Mouse (Mus musculus) lung, postnatal 0 days (tissue): Measurements from ENCODE around the gene Irf8. TPM values are rescaled to one million over a fixed set of nuclear protein-coding genes. Genes with fewer than 3 reads are reported as not detected.
"Not testable (repeated sequence)": the region's sequence is repeated elsewhere in the genome, so short reads cannot be mapped to it uniquely, and the experiment has no call there.

Experiments
- ATAC-seq: fragments of 200-750 bp; cut with Nextera tagmentation; 2 replicates; pipeline ENCODE4 v1.8.0; 2017; ENCODE audit warnings: moderate library complexity
- DNase-seq: peaks from one replicate; pipeline ENCODE4 v3.0.0-alpha.2; 2016; ENCODE audit warnings: low spot score
- H3K27ac ChIP-seq: fragments of 300-500 bp; sonication (generic); 2 replicates; pipeline ENCODE4 v1.5.1; 2014; ENCODE audit warnings: antibody characterized with exemption, mild to moderate bottlenecking, low read length, mixed read lengths
- H3K27me3 ChIP-seq: fragments of 300-500 bp; sonication (generic); replicated peaks from 2 replicates; pipeline ENCODE4 v1.6.1; 2014; ENCODE audit warnings: low read length, mixed read lengths; ENCODE audit not compliant: insufficient read depth
- H3K36me3 ChIP-seq: fragments of 300-500 bp; sonication (generic); 2 replicates; pipeline ENCODE4 v1.6.1; 2014; ENCODE audit warnings: low read length, mixed read lengths; ENCODE audit not compliant: insufficient read depth
- H3K4me1 ChIP-seq: fragments of 300-500 bp; sonication (generic); 2 replicates; pipeline ENCODE4 v1.6.1; 2014; ENCODE audit warnings: antibody characterized with exemption, low read depth, low read length, mixed read lengths; ENCODE audit not compliant: insufficient read depth
- H3K4me2 ChIP-seq: fragments of 300-500 bp; sonication (generic); replicated peaks from 2 replicates; pipeline ENCODE4 v1.6.1; 2014; ENCODE audit warnings: low read depth, mild to moderate bottlenecking, low read length, moderate library complexity, mixed read lengths
- H3K4me3 ChIP-seq: fragments of 300-500 bp; sonication (generic); 2 replicates; pipeline ENCODE4 v1.5.1; 2014; ENCODE audit warnings: low read depth, low read length
- H3K9ac ChIP-seq: fragments of 300-500 bp; sonication (generic); replicated peaks from 2 replicates; pipeline ENCODE4 v1.6.1; 2014; ENCODE audit warnings: low read depth, mild to moderate bottlenecking
- H3K9me3 ChIP-seq: fragments of 300-500 bp; sonication (generic); 2 replicates; pipeline ENCODE4 v1.6.1; 2016; ENCODE audit warnings: low read length, mixed read lengths
- CTCF ChIP-seq: IDR thresholded peaks from 2 replicates; pipeline ENCODE4 v1.5.1; 2016; ENCODE audit warnings: antibody characterized with exemption, mild to moderate bottlenecking
- EP300 ChIP-seq: IDR thresholded peaks from 2 replicates; pipeline ENCODE4 v1.6.1; 2016; ENCODE audit warnings: antibody characterized with exemption, mild to moderate bottlenecking, control low read depth
- WGBS: fragments of 180-500 bp; shearing (Covaris S2); extraction: QIAGEN DNeasy Blood & Tissue Kit; methylation state at CpG from one replicate; pipeline ENCODE4 v1.1.7; 2014; 5-methylcytosine and 5-hydroxymethylcytosine counted together
- polyA plus RNA-seq: library from polyadenylated mRNA; unstranded; fragments of >200 nt; fragmentation: Nextera tagmentation; extraction: Ambion mirVana; gene quantifications from 2 replicates; pipeline ENCODE4 v1.2.1, GENCODE M21; 2015

The Irf8 gene
- polyA plus RNA-seq, 1 experiment from 2014 or later, result 36.4 TPM

- Histone ChIP-seq H3K9me3 (no peaks in the 10 kb centered on the region), H3K36me3 (no peaks in the 10 kb centered on the region), H3K4me3 (no peak overlapping the region), H3K27ac (no peak overlapping the region), H3K9ac (no peak overlapping the region), H3K4me2 (no peak overlapping the region), H3K4me1 (no peaks in the 10 kb centered on the region), H3K27me3 (no peaks in the 10 kb centered on the region)
- ATAC-seq, result no peak
- TF ChIP-seq EP300, result no peak
- TF ChIP-seq CTCF, result no peak
- DNase-seq, result no peak
- 58% methylated on average over 6 of the region's 6 CpGs for WGBS
Measured at GRCm38 (mm10) chr8:120715200-120715599, 21.0 kb upstream of the Irf8 start.

GRCm38 (mm10) chr8:120715996-120716680 is 20.0 kb upstream of the Irf8 start:
- Histone ChIP-seq H3K9ac (no peak overlapping the region), H3K4me2 (no peak overlapping the region), H3K27me3 (no peaks in the 10 kb centered on the region), H3K4me1 (no peaks in the 10 kb centered on the region), H3K9me3 (no peaks in the 10 kb centered on the region), H3K4me3 (no peak overlapping the region), H3K27ac (no peak overlapping the region), H3K36me3 (no peaks in the 10 kb centered on the region)
- TF ChIP-seq CTCF (no peak), EP300 (no peak)
- ATAC-seq, result peak; percentile 21; the same call in 1 of the 2 replicates
- no peak for DNase-seq
- WGBS, result 67% methylated on average over 15 of the region's 15 CpGs

GRCm38 (mm10) chr8:120719586-120720236 is 16.4 kb upstream of the Irf8 start:
- 51% methylated on average over 19 of the region's 19 CpGs for WGBS
- Histone ChIP-seq H3K9me3 (no peaks in the 10 kb centered on the region), H3K4me3 (no peak overlapping the region), H3K9ac (no peak overlapping the region), H3K4me1 (no peaks in the 10 kb centered on the region), H3K27me3 (no peaks in the 10 kb centered on the region), H3K27ac (no peak overlapping the region), H3K36me3 (no peaks in the 10 kb centered on the region), H3K4me2 (no peak overlapping the region)
- DNase-seq (no peak), ATAC-seq (no peak)
- TF ChIP-seq EP300 (no peak), CTCF (no peak)

GRCm38 (mm10) chr8:120723025-120723424 is 13.1 kb upstream of the Irf8 start:
- Histone ChIP-seq H3K27me3 (no peaks in the 10 kb centered on the region), H3K9ac (no peak overlapping the region), H3K4me2 (no peak overlapping the region), H3K9me3 (no peaks in the 10 kb centered on the region), H3K4me3 (no peak overlapping the region), H3K4me1 (no peaks in the 10 kb centered on the region), H3K27ac (no peak overlapping the region), H3K36me3 (no peaks in the 10 kb centered on the region)
- ATAC-seq (no peak), DNase-seq (no peak)
- 67% methylated on average over 6 of the region's 6 CpGs for WGBS
- TF ChIP-seq EP300, result no peak
- TF ChIP-seq CTCF, result peak; percentile 39

GRCm38 (mm10) chr8:120724096-120724495 is 12.1 kb upstream of the Irf8 start:
- ATAC-seq, result not testable (repeated sequence)
- peak; percentile 39 for TF ChIP-seq CTCF
- WGBS, result 88% methylated on average over 2 of the region's 4 CpGs

GRCm38 (mm10) chr8:120724816-120725575 is 11.2 kb upstream of the Irf8 start:
- WGBS, result 55% methylated on average over 17 of the region's 17 CpGs

More at GRCm38 (mm10) chr8:120724096-120724495, 12.1 kb upstream of the Irf8 start:
- not testable (repeated sequence) for H3K4me1 ChIP-seq, H3K27ac ChIP-seq, H3K36me3 ChIP-seq, H3K4me2 ChIP-seq, H3K9me3 ChIP-seq, H3K9ac ChIP-seq, DNase-seq, H3K4me3 ChIP-seq, H3K27me3 ChIP-seq

More at GRCm38 (mm10) chr8:120724816-120725575, 11.2 kb upstream of the Irf8 start:
- Histone ChIP-seq H3K9me3 (no peaks in the 10 kb centered on the region), H3K4me2 (no peak overlapping the region), H3K4me3 (no peak overlapping the region), H3K27me3 (no peaks in the 10 kb centered on the region), H3K9ac (no peak overlapping the region), H3K27ac (no peak overlapping the region), H3K4me1 (no peaks in the 10 kb centered on the region), H3K36me3 (no peaks in the 10 kb centered on the region)
- no peak for DNase-seq
- TF ChIP-seq EP300 (no peak), CTCF (no peak)
- ATAC-seq, result no peak
